Mouse (Mus musculus) testis, adult 2 months (tissue): Measurements from ENCODE around the gene Aldh3a2.

Experiments used
- CTCF ChIP-seq: fragments of 200-500 bp; IDR thresholded peaks from 2 replicates; pipeline ENCODE4 v1.5.1; 2012; ENCODE audit warnings: low read depth, mild to moderate bottlenecking, inconsistent platforms, low read length, moderate library complexity; ENCODE audit not compliant: control insufficient read depth, insufficient read depth, insufficient replicate concordance
- POLR2A ChIP-seq: fragments of 200-500 bp; IDR thresholded peaks from 2 replicates; pipeline ENCODE4 v1.6.1; 2012; ENCODE audit warnings: low read depth, mild to moderate bottlenecking, inconsistent platforms, low read length, moderate library complexity; ENCODE audit not compliant: control insufficient read depth

GRCm38 (mm10) chr11:61208316-61208715 lies 58.9 kb downstream of the Aldh3a2 start:
- no peak for TF ChIP-seq CTCF
- TF ChIP-seq POLR2A = no peak
